Mouse (Mus musculus) frontal cortex, postnatal 14 days (tissue): ENCODE measurements around the gene Lingo3.
A peak's percentile ranks its signal among the peaks of the same experiment; 100 is the strongest.

Experiments
- DNase-seq, 2 experiments: peaks; one replicate each; pipeline ENCODE4 v3.0.0; 2022; ENCODE audit warnings: low spot score in 2 of 2

The Lingo3 gene

DNA sequence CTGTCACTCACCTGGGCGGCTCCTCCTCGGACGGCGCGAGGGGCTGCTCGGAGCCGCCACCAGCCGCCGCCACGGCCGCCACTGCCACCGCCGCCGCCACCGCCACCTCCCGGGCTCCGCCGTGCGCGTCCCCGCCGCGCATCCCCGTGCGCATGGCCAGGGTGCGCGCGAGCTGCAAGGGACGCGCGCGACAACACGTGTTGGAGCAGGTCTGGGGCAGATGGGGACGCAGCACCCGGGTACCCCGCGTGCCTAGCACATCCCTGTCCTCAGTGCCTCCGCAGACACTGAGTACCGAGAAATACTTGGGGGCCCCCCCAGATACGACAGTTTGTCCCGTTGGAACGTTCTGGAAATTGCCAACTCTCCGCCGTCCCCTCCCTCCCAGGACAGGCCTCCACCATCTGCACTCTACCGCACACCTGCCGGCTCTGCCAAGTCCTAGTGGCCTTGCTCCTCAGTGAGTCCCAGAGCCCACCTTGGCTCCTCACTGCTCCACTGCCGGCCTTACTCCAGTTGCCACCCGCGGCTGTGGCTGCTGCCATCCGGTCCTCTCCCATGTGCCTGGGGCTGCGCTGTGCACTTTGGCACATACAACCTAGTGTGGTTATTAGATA, at the start of gene Lingo3:
TSS of gene Lingo3 (minus strand) at position 109 of the 617 bp plus-strand sequence.
- DNase-seq: peak in 1 of 2 experiments; percentile 44

DNA sequence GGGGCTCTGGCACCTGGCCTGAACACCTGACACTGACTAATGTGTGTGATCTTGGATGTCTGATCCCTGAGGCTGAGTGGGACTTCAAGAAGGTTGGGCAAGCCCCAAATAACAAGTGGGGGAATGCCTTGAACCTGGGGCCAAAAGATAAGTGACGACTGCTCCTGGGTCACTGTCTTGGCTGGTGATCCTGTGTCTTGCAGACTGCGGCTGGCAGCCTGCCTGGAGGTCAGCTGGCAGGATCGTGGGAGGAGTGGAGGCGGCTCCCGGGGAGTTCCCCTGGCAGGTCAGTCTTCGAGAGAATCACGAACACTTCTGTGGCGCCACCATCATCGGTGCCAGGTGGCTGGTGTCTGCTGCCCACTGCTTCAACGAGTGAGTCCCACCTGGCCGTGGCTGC, 43.3 kb upstream of the Lingo3 start:
- DNase-seq: no peak

DNA sequence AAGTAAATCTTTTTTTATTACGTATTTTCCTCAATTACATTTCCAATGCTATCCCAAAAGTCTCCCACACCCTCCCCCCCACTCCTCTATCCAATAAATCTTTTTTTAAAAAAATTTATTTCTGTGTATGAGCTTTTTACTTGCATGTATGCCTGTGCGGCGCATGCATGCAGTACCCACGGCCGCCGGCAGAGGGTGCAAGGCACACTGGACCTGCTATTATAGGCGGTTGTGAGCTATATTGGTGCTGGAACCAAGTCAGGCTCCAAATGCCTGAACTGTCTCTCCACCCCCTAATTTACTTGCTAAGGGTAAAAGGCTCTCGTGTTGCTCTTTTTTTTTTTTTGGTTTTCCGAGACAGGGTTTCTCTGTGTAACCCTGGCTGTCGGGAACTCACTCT, 37.5 kb upstream of the Lingo3 start:
- DNase-seq: peak; percentile 65 to 68

DNA sequence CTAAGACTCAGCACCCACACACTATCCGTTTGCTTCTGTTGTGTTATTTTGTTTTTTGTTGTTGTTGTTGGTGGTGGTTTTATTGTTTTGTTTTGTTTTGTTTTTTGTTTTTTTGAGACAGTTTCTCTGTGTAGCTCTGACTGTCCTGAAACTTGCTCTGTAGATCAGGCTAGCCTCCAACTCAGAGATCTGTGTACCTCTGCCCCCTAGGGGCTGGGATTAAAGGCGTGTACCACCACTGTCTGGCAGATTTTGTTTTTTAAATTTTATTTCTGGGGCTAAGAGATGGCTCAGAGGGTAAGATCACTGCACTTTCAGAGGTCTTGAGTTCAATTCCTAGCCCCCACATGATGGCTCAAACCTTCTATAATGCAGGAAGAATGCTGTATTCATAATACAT, 37.1 kb upstream of the Lingo3 start:
- DNase-seq: no peak

DNA sequence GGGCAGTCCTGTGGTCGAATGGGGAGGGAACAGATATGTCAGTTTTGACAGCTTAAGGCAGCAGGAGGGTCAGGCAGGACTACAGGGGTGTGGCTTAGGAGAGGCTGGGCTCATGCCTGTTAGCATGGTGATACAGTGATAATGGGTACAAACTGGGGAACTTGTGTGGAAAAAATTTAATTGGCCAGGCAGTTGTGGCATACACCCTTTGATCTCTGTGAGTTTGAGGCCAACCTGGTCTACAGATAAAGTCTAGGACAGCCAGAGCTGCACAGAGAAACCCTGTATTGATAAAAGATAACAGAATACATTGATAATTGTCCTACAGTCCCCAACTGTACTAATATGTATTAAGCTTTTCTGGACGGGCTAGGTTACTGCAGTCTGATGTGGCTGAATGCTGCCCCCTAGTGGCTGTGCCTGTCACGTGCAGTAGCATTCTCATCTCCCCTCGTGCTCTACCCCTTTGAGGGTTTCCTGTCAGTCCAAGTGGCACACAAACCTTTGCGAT, 36.3 kb upstream of the Lingo3 start:
- DNase-seq: peak in 1 of 2 experiments; percentile 54

DNA sequence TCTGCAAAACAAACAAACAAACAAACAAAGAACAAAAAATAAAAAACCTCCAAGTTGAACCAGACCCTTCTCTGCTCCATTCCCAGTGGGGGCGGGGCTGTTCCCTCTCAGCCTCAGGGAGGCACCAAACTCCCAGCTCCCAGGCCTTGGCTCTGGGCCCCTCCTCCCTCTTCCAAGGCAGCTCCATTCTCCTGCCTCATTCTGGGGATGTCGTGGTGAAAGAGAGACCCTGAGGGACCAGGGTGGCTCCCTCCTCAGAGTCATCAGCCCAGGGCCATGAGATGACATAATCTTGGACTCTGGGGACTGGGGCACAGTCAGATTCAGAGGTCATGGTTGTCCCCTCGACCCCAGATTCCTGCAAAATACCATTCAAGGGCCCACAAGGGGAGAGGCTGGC, 32.8 kb upstream of the Lingo3 start:
- no peak for DNase-seq

DNA sequence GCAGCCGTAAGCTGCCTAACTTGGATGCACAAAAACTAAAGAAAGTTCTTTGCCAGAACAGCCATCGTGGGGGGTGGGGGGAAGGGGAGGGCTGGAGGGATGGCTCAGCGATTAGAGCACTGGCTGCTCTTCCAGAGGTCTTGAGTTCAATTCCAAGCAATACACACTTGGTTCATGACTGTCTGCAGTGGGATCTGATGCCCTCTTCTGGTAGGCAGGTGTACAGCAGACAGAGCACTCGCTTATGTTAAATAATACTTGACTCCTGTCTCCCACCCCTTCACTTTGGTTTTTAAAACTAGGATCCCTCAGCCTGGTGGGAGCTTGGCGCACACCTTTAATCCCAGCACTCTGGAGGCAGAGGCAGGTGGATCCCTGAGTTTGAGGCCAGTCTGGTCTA, 32.2 kb upstream of the Lingo3 start:
- DNase-seq: peak in 1 of 2 experiments; percentile 64

DNA sequence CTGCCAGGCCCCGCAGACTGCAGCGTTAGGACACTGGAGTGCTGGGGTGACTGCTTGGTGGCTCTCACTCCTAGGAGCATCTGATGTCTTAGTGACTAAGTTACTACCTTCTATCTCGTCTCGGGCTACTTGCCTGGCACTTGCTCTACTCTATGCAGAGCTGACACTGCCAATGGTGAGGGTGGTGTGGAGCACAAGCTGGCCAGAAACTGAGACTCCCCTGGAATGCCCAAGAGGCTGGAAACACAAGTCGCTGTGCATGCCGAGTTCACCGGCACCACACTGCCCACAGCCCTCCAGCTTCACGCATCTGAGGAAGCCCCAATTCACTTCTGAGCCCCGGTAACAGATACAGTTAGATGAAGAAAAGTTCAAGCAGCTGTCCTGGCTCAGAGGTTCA, 30.2 kb upstream of the Lingo3 start:
- DNase-seq: no peak

DNA sequence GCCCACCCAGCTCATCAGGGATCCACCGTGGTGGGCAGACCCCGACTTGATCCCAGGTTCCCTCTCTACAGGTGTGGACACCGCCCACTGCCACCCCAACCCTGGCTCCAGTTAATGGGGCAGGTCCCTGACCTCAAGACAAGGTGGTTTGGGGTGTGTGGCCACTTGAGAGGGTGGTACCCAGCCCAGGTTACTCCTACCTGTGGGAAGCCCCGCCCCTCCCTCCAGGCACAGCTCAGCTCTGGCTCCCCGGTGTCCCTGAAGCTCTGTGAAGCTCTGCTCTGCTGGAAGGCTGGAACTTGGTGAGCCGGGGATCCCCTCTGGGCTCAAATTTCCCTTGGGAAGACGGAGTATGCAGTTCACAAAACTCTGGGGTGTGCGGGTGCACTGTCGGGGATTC, 27.7 kb upstream of the Lingo3 start, which contains the start of gene Tmprss9:
TSS of gene Tmprss9 (plus strand) at position 268 of the 400 bp plus-strand sequence.
- no peak for DNase-seq

DNA sequence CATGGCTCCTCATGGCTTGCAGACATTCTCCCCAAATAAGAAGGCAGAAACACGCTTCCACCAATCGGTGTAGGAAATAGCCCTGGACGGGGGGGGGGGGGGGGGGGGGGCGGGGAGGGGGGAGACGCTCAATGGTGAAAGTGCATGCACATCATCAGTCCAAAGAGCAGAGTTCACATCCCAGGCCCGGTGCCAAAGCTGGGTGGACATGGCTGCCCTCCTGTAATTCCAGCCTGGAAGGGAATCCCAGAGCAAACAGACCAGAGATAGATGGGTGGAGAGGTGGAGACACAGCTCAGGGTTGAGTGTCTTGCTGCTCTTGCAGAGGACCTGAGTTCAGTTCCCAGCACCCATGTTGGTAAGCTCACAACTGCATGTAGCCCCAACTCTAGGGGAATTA, 27.2 kb upstream of the Lingo3 start:
- no peak for DNase-seq

DNA sequence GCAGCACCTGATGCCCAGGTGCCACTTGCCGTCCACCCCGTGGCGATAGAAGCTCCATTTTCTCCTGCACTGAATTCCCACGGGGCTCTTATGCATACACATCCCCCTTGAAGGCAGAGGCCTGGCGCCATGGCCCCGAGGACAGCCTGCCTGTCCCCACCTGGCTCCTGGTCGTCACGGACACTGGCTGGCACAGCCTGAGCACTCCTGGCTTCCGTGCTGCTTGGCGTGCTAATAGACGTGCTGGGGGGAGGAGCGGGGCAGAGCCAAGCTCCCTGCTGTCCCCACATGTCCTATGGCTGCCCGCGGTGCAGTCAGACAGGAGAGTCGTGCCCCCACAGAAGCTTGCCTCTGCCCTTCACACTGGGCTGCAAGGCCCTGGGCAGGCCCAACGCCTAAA, 20.6 kb upstream of the Lingo3 start:
- DNase-seq: no peak

DNA sequence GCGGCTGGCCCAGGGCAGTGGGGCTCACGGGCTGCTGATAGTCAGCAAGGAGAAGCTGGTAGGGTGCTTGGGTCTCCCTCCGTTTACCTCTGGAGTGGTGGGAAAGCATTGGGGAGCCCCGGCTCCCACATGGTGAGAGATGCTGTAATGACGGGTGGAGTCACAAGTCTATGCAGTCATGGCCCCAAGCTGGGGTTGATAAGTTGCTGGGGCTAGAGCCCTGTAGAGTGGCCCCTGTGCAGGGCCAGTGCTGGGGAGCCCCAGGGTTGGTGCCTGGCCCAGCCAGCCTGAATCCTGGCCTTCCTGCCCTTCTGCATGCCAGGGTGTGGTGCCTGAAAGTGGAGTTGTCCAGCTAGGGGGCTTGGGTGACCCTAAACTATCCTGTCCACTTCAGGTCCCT, 18.5 kb upstream of the Lingo3 start:
- DNase-seq: no peak

DNA sequence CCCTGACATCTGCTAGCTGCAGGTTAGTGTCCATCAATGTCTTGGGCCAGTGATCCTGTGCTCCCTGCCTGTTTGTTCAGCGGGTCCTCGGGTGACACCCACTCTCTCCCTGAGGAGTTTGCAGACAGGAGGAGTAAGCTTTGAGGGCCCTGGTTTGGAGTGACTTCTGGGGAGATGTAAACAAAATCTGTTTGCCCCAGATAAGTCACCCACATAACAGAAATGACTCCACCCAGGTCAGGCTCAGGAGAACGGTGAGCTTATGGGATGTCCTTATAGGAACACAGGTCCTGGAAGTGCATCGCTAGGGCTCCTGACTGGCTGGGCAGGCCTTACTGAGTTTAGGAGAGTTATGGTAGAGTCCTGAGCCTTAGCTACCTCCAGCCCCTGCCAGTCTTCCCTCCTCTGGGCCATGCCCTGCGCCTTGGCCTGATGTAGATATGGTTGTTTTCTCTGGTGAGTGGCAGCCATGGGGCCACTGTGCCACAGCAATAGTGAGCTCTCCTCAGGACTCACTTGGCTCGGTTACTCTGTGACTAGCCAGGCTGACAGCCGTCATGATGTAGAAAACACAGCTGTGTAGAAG, 14.6 kb upstream of the Lingo3 start:
- DNase-seq: no peak

DNA sequence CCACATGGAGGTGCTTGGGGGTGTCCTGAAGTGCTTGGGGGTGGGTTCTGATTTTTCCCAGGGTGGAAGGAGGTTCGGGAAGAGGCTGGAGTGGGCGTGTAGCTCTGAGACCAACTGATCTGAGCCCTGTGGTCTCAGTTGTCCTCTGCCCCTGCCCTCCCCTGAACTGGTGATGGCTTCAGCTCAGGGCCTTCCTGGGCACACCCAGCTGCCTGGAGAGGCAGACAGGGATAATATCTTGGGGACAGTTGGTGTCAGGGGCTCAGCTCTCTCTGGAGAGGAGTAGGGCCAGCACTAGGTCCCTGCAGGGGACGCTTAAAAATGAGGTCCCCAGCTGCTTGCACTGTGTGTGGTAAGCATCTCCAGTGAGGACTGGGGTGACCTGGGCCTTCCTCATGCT, 14.0 kb upstream of the Lingo3 start:
- DNase-seq: no peak

DNA sequence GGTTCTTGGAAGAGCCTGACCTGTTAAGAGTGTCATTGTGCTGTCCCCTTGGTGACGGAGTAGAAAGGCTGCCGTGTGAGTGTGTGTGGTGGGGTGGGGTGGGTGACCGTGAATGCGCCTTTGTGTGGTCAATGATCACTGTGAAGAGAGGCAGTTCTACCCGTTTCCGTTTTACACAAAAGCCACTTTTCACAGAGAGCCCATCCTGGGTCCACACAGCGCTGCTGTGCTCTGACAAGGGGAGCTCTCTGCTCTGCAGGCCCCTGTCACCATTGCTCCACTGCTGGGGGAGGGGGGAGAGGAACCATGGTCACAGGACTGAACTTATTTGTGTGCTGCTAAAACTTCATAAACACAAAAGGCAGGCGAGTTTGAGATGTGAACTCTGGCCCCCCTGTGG, 13.5 kb upstream of the Lingo3 start:
- no peak for DNase-seq

DNA sequence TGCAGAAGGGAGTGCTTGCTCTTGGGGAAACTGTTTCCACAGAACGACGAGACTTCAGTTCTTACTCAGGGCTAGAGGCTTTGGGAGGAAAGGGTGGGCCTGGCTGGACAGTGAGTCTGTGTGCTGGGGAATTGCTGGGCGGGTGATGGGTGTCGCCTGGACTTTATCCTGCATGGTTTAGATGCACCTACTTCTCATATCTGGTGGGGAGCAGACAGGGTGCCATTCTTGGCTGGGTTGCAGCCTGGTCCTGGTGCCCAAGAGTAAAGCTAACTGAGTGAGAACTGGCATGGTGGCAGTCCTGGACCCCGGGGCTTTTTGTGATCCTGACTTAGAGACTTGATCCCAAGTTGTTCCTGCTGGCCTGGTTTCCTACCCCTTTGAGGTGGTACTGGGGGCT, 13.1 kb upstream of the Lingo3 start:
- no peak for DNase-seq

DNA sequence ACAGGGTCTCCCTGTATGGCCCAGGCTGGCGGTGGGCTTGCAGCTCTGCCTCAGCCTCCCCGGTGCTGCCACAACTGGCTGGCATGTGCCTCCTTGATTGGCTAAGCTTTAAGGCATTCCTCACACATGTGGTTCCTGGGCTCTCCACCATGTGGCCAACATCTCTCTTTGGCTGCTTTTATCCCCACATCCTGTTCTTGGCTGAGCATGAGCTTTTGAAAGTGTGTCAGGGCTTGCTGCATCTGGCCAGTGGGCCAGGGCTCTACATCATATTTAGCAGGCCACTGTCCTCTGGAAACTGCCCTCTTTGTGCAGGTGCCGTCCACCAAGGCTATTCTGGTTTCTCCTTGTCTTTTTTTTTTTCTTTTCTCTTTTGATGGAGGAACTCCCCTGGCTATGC, 12.4 kb upstream of the Lingo3 start:
- no peak for DNase-seq

DNA sequence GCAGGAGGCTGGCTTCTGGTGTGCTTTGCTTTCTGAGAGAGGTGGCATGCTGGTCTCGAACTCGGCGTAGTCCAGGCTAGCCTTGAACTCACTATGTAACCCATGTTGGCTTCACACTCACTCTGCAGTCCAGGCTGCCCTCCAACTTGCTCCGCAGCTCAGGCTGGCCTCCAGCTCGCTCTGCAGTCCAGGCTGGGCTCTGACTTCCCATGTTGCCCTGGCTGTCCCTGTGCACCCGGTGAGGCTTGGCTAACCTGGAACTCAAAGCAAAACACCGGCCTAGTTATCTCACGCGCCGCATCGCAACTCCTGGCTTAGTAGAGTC, 11.9 kb upstream of the Lingo3 start:
- DNase-seq: no peak

DNA sequence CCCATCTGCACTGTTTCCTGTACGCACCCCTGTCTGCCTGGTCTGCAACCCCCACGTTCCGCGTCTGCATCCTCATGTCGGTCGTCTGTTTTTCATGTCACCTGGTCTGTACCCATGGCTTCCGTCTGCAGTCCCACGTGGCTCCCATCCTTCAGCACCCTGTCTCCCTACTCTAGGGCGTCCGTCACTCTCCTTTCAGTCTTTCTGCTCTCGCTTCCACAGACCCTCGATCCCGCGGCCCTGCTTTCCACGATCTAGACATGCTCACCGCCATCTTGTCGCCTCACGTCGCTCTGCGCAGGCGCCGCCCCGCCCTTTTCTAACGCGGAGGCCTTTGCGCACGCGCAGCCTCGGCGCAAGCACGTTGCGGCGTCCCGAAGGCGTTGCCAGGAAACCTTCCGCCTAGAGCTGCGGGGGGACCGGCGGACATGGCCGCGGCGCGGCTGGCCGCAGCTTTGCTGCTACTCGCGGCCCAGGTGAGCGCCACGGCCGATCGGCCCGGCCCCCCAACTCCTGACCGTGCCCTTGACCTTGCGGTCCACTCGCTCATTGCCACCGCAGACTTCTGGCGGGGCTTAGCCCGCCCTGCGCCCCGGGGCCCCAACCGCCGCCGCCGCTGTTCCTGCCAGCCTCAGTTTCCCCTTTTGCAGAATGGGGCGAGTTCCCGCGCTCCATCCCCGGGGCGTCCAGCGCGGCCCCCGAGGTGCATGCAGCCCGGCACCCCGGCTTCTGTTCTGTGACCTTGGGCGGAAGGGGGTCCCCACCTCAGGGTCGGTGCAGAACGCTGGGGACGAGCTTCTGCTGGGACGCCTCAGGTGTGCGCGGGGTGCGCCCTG, 11.3 kb upstream of the Lingo3 start, which contains the start of the genes Lsm7 and Sppl2b:
TSS of gene Lsm7 (minus strand) at position 297 of the 836 bp plus-strand sequence.
TSS of gene Sppl2b (plus strand) at position 363 of the 836 bp plus-strand sequence.
- peak; percentile 91 to 96 for DNase-seq

DNA sequence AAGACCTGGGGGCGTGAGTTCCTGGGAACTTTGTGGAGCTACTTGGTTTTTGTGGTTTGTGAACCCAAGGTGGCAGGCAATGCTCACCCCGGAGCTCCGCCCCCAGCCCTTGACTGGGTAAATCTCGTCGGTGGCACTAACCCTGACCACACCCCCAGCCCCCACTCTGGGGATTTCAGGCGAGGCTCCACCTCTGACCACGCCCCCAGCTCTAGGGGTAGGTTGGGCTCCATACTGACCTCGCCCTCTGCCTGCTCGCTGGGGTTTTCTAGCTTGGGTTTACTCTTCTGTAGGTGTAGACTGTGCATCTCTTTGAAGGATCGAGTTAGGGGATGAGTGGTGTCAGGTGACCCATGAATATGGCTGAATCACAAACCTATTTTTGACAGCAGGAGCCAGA, 4.7 kb upstream of the Lingo3 start:
- DNase-seq: no peak

DNA sequence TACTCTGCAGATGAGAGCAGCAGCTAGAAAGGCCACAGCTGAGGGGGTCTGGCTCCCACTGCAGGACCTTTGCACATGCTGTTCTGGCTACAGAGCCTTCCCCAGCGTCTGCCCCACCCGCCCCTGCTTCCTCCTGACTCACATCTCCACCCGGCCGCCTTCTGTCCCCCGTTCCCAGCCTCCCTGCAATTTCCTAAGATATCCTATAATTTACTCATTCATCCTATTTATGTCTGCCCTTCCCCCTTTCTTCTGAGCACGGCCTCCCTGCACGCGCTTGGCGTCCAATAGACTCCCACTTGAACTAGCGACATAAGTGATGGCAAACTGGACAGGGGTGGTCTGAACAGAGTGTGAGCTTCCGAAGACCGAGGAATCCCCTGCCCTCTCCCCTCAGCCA, 1.9 kb upstream of the Lingo3 start:
- DNase-seq: no peak

DNA sequence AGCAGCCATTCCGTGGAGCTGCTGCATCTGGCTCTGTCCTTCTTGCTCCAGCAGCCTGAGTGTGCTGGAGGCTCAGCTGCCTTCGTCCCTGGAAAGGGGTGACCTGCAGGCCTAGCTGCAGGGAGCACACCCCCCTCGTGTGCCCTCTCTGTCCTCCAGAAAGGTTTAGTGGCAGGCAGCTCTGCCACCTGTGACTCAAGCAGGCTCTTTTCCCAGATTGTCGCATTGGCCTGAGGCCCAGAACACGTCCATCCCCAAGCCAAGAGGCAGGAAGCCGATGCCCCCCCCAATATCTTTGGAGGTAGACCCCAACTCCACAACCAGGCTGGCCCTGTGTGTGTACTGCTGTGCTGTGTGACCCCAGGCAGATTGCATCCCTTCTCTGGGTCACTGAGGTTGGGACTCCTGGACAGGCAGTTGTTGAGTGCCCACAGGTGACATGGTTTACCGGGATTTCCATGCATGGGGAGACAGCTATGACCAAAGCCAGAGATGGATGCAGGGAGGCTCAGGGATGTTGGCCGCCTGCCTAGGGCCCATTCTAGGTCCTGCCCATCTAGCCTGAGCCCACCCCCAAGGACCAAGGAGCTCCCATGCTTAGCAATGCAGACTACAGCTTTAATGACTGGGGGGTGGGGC, 1.3 kb upstream of the Lingo3 start:
- no peak for DNase-seq
